Mouse (Mus musculus): ENCODE measurements around the gene Tnni1.

GRCm38 (mm10) chr1:135755913-135756312 is 23.3 kb upstream of the Tnni1 start:
- no peak for TF ChIP-seq POLR2A (IDR thresholded peaks at IDR 0.05; ENCODE audit: insufficient read length, low read depth)
- TF ChIP-seq CEBPB (IDR thresholded peaks at IDR 0.05; ENCODE audit: insufficient read depth, poor library complexity, severe bottlenecking), result peak; percentile 61
- TF ChIP-seq SRF (IDR thresholded peaks at IDR 0.05; ENCODE audit: control insufficient read depth, insufficient read length, low read depth), result no peak
- TF ChIP-seq USF1 (IDR thresholded peaks at IDR 0.05; ENCODE audit: low read depth), result no peak
- no peak for TF ChIP-seq MYOG (IDR thresholded peaks at IDR 0.05; ENCODE audit: control insufficient read depth in 1 of 3, insufficient read depth in 1 of 3, insufficient read length in 2 of 3, low read depth in 2 of 3)
- TF ChIP-seq MYOD1 (IDR thresholded peaks at IDR 0.05; ENCODE audit: control insufficient read depth in 1 of 3, insufficient read length in 2 of 3, low read depth in 2 of 3), result no peak
- TF ChIP-seq TCF12 (IDR thresholded peaks at IDR 0.05; ENCODE audit: insufficient read depth, poor library complexity, severe bottlenecking), result no peak
- TF ChIP-seq TCF3 (IDR thresholded peaks at IDR 0.05; ENCODE audit: insufficient read length, low read depth), result no peak
- TF ChIP-seq E2F4 (IDR thresholded peaks at IDR 0.05; ENCODE audit: insufficient read depth), result no peak

Measured in myocyte (in vitro differentiated cells).